Mouse (Mus musculus): ENCODE data around the gene Qrich2. TPM values are rescaled to one million over a fixed set of nuclear protein-coding genes. Genes with fewer than 3 reads are reported as not detected.

The Qrich2 gene
- polyA plus RNA-seq, 1 experiment: 1.3 TPM

GRCm38 (mm10) chr11:116432127-116432526, 33.9 kb downstream of the Qrich2 start:
- TF ChIP-seq POLR2A (IDR thresholded peaks at IDR 0.05; ENCODE audit: insufficient read depth, low read length) (no peak), EP300 (IDR thresholded peaks at IDR 0.05; ENCODE audit: insufficient read depth, low read depth, low read length) (no peak), CTCF (IDR thresholded peaks at IDR 0.05; ENCODE audit: low read depth, low read length) (no peak)
- Histone ChIP-seq H3K4me1 (ENCODE audit: control insufficient read depth, insufficient read depth, low read length) (peaks cover 5% of the 10 kb centered on the region), H3K27ac (ENCODE audit: insufficient read depth, low read length) (peak overlapping the region; percentile 91), H3K36me3 (ENCODE audit: control insufficient read depth, insufficient read depth, low read length, poor library complexity, severe bottlenecking) (peaks cover 11% of the 10 kb centered on the region), H3K9ac (ENCODE audit: low read depth, poor library complexity, severe bottlenecking) (no peak overlapping the region), H3K9me3 (replicated peaks; ENCODE audit: control insufficient read depth, insufficient read depth, low read length, poor library complexity, severe bottlenecking) (no peaks in the 10 kb centered on the region), H3K4me3 (ENCODE audit: low read depth, low read length) (no peak overlapping the region), H3K27me3 (ENCODE audit: control insufficient read depth, insufficient read depth, low read length, poor library complexity, severe bottlenecking) (no peaks in the 10 kb centered on the region)

- TF ChIP-seq EP300 (IDR thresholded peaks at IDR 0.05; ENCODE audit: insufficient read depth, low read depth, low read length) (peak; percentile 89), POLR2A (IDR thresholded peaks at IDR 0.05; ENCODE audit: insufficient read depth, low read length) (no peak)
- H3K4me3 ChIP-seq (ENCODE audit: low read depth, low read length): peak overlapping the region; percentile 33
Measured at GRCm38 (mm10) chr11:116431428-116432077, 34.5 kb downstream of the Qrich2 start.

GRCm38 (mm10) chr11:116430723-116431427, 35.2 kb downstream of the Qrich2 start:
- TF ChIP-seq POLR2A (IDR thresholded peaks at IDR 0.05; ENCODE audit: insufficient read depth, low read length) (no peak), CTCF (IDR thresholded peaks at IDR 0.05; ENCODE audit: low read depth, low read length) (no peak), EP300 (IDR thresholded peaks at IDR 0.05; ENCODE audit: insufficient read depth, low read depth, low read length) (no peak)
- no peaks in the 10 kb centered on the region for H3K9me3 ChIP-seq (replicated peaks; ENCODE audit: control insufficient read depth, insufficient read depth, low read length, poor library complexity, severe bottlenecking)
- peak overlapping the region; percentile 52 for H3K9ac ChIP-seq (ENCODE audit: low read depth, poor library complexity, severe bottlenecking)
- H3K4me3 ChIP-seq (ENCODE audit: low read depth, low read length): peak overlapping the region; percentile 33
- peak overlapping the region; percentile 91 for H3K27ac ChIP-seq (ENCODE audit: insufficient read depth, low read length)
- peaks cover 6% of the 10 kb centered on the region for H3K36me3 ChIP-seq (ENCODE audit: control insufficient read depth, insufficient read depth, low read length, poor library complexity, severe bottlenecking)
- H3K27me3 ChIP-seq (ENCODE audit: control insufficient read depth, insufficient read depth, low read length, poor library complexity, severe bottlenecking): no peaks in the 10 kb centered on the region
- H3K4me1 ChIP-seq (ENCODE audit: control insufficient read depth, insufficient read depth, low read length): peaks cover 5% of the 10 kb centered on the region

More at GRCm38 (mm10) chr11:116431428-116432077, 34.5 kb downstream of the Qrich2 start:
- Histone ChIP-seq H3K4me1 (ENCODE audit: control insufficient read depth, insufficient read depth, low read length) (peaks cover 5% of the 10 kb centered on the region), H3K9me3 (replicated peaks; ENCODE audit: control insufficient read depth, insufficient read depth, low read length, poor library complexity, severe bottlenecking) (no peaks in the 10 kb centered on the region), H3K36me3 (ENCODE audit: control insufficient read depth, insufficient read depth, low read length, poor library complexity, severe bottlenecking) (peaks cover 11% of the 10 kb centered on the region), H3K9ac (ENCODE audit: low read depth, poor library complexity, severe bottlenecking) (peak overlapping the region; percentile 52), H3K27me3 (ENCODE audit: control insufficient read depth, insufficient read depth, low read length, poor library complexity, severe bottlenecking) (no peaks in the 10 kb centered on the region), H3K27ac (ENCODE audit: insufficient read depth, low read length) (peak overlapping the region; percentile 91)

- Histone ChIP-seq H3K9ac (ENCODE audit: low read depth, poor library complexity, severe bottlenecking) (no peak overlapping the region), H3K4me3 (ENCODE audit: low read depth, low read length) (no peak overlapping the region), H3K4me1 (ENCODE audit: control insufficient read depth, insufficient read depth, low read length) (peaks cover 5% of the 10 kb centered on the region), H3K9me3 (replicated peaks; ENCODE audit: control insufficient read depth, insufficient read depth, low read length, poor library complexity, severe bottlenecking) (no peaks in the 10 kb centered on the region), H3K27ac (ENCODE audit: insufficient read depth, low read length) (peak overlapping the region; percentile 85), H3K36me3 (ENCODE audit: control insufficient read depth, insufficient read depth, low read length, poor library complexity, severe bottlenecking) (no peaks in the 10 kb centered on the region), H3K27me3 (ENCODE audit: control insufficient read depth, insufficient read depth, low read length, poor library complexity, severe bottlenecking) (no peaks in the 10 kb centered on the region)
- no peak for TF ChIP-seq EP300 (IDR thresholded peaks at IDR 0.05; ENCODE audit: insufficient read depth, low read depth, low read length)
- no peak for TF ChIP-seq CTCF (IDR thresholded peaks at IDR 0.05; ENCODE audit: low read depth, low read length)
- TF ChIP-seq POLR2A (IDR thresholded peaks at IDR 0.05; ENCODE audit: insufficient read depth, low read length): no peak
Measured at GRCm38 (mm10) chr11:116429862-116430613, 36.0 kb downstream of the Qrich2 start.

- Histone ChIP-seq H3K4me3 (ENCODE audit: low read depth, low read length) (peak overlapping the region; percentile 20), H3K36me3 (ENCODE audit: control insufficient read depth, insufficient read depth, low read length, poor library complexity, severe bottlenecking) (no peaks in the 10 kb centered on the region), H3K9me3 (replicated peaks; ENCODE audit: control insufficient read depth, insufficient read depth, low read length, poor library complexity, severe bottlenecking) (no peaks in the 10 kb centered on the region), H3K27ac (ENCODE audit: insufficient read depth, low read length) (peak overlapping the region; percentile 87), H3K27me3 (ENCODE audit: control insufficient read depth, insufficient read depth, low read length, poor library complexity, severe bottlenecking) (no peaks in the 10 kb centered on the region), H3K4me1 (ENCODE audit: control insufficient read depth, insufficient read depth, low read length) (peaks cover 7% of the 10 kb centered on the region), H3K9ac (ENCODE audit: low read depth, poor library complexity, severe bottlenecking) (0 out of 2 replicates have a peak overlapping the region, but pooled peaks have one; percentile 4)
- peak; percentile 98 for TF ChIP-seq EP300 (IDR thresholded peaks at IDR 0.05; ENCODE audit: insufficient read depth, low read depth, low read length)
- TF ChIP-seq CTCF (IDR thresholded peaks at IDR 0.05; ENCODE audit: low read depth, low read length): no peak
- TF ChIP-seq POLR2A (IDR thresholded peaks at IDR 0.05; ENCODE audit: insufficient read depth, low read length): peak; percentile 6
Measured at GRCm38 (mm10) chr11:116428872-116429859, 36.9 kb downstream of the Qrich2 start.

Measured in ES-Bruce4 (cell line).